Mouse (Mus musculus): ENCODE data around the gene Usp8. TPM values are rescaled to one million over a fixed set of nuclear protein-coding genes. Genes with fewer than 3 reads are reported as not detected.

Usp8 gene
- polyA plus RNA-seq, 1 experiment, result 9.7 TPM

GRCm38 (mm10) chr2:126772217-126772616 is 65.1 kb downstream of the Usp8 start:
- Histone ChIP-seq H3K4me1 (peaks cover 12% of the 10 kb centered on the region), H3K9me3 (peaks cover 8% of the 10 kb centered on the region; the same call in 1 of the 2 replicates), H3K4me3 (replicated peaks) (no peak overlapping the region), H3K36me3 (replicated peaks; ENCODE audit: low read length) (no peaks in the 10 kb centered on the region), H3K27me3 (replicated peaks) (peaks cover 12% of the 10 kb centered on the region)
- no peak for TF ChIP-seq GATA1 (IDR thresholded peaks at IDR 0.05; ENCODE audit: borderline replicate concordance, low read length)
- no peak for TF ChIP-seq FLI1 (IDR thresholded peaks at IDR 0.05; ENCODE audit: low read length)

- H3K9me3 ChIP-seq, result peaks cover 4% of the 10 kb centered on the region; the same call in 1 of the 2 replicates
- TF ChIP-seq GATA1 (IDR thresholded peaks at IDR 0.05; ENCODE audit: borderline replicate concordance, low read length) (no peak), FLI1 (IDR thresholded peaks at IDR 0.05; ENCODE audit: low read length) (no peak)
- no peak overlapping the region for H3K4me3 ChIP-seq (replicated peaks)
- peaks cover 4% of the 10 kb centered on the region; the same call in 1 of the 2 replicates for H3K4me1 ChIP-seq
- no peaks in the 10 kb centered on the region for H3K36me3 ChIP-seq (replicated peaks; ENCODE audit: low read length)
- H3K27me3 ChIP-seq (replicated peaks), result peaks cover 12% of the 10 kb centered on the region
These were observed 68.8 kb downstream of the Usp8 start for GRCm38 (mm10) chr2:126775951-126776350.

GRCm38 (mm10) chr2:126776416-126776815 is 69.3 kb downstream of the Usp8 start:
- Histone ChIP-seq H3K9me3 (peaks cover 4% of the 10 kb centered on the region; the same call in 1 of the 2 replicates), H3K27me3 (replicated peaks) (peaks cover 12% of the 10 kb centered on the region), H3K4me3 (replicated peaks) (no peak overlapping the region), H3K36me3 (replicated peaks; ENCODE audit: low read length) (no peaks in the 10 kb centered on the region), H3K4me1 (peaks cover 4% of the 10 kb centered on the region; the same call in 1 of the 2 replicates)
- TF ChIP-seq FLI1 (IDR thresholded peaks at IDR 0.05; ENCODE audit: low read length), result no peak

GRCm38 (mm10) chr2:126778806-126779205 is 71.7 kb downstream of the Usp8 start:
- peaks cover 10% of the 10 kb centered on the region for H3K27me3 ChIP-seq (replicated peaks)
- TF ChIP-seq GATA1 (IDR thresholded peaks at IDR 0.05; ENCODE audit: borderline replicate concordance, low read length) (no peak), FLI1 (IDR thresholded peaks at IDR 0.05; ENCODE audit: low read length) (no peak)
- peaks cover 4% of the 10 kb centered on the region; the same call in 1 of the 2 replicates for H3K9me3 ChIP-seq

GRCm38 (mm10) chr2:126780286-126780685 is 73.2 kb downstream of the Usp8 start:
- TF ChIP-seq GATA1 (IDR thresholded peaks at IDR 0.05; ENCODE audit: borderline replicate concordance, low read length), result no peak
- H3K4me3 ChIP-seq (replicated peaks), result no peak overlapping the region
- no peaks in the 10 kb centered on the region for H3K36me3 ChIP-seq (replicated peaks; ENCODE audit: low read length)
- peaks cover 5% of the 10 kb centered on the region; the same call in 1 of the 2 replicates for H3K9me3 ChIP-seq
- H3K27me3 ChIP-seq (replicated peaks), result peaks cover 10% of the 10 kb centered on the region
- H3K4me1 ChIP-seq, result peaks cover 3% of the 10 kb centered on the region; the same call in 1 of the 2 replicates

More at GRCm38 (mm10) chr2:126778806-126779205, 71.7 kb downstream of the Usp8 start:
- H3K4me1 ChIP-seq, result no peaks in the 10 kb centered on the region
- no peak overlapping the region for H3K4me3 ChIP-seq (replicated peaks)
- H3K36me3 ChIP-seq (replicated peaks; ENCODE audit: low read length), result no peaks in the 10 kb centered on the region

GRCm38 (mm10) chr2:126781478-126781877 is 74.3 kb downstream of the Usp8 start:
- H3K27me3 ChIP-seq (replicated peaks), result peaks cover 13% of the 10 kb centered on the region
- no peak overlapping the region for H3K4me3 ChIP-seq (replicated peaks)
- peaks cover 5% of the 10 kb centered on the region; the same call in 1 of the 2 replicates for H3K9me3 ChIP-seq
- peaks cover 3% of the 10 kb centered on the region; the same call in 1 of the 2 replicates for H3K4me1 ChIP-seq
- TF ChIP-seq FLI1 (IDR thresholded peaks at IDR 0.05; ENCODE audit: low read length), result no peak
- no peak for TF ChIP-seq GATA1 (IDR thresholded peaks at IDR 0.05; ENCODE audit: borderline replicate concordance, low read length)
- no peaks in the 10 kb centered on the region for H3K36me3 ChIP-seq (replicated peaks; ENCODE audit: low read length)

- no peak overlapping the region for H3K4me3 ChIP-seq (replicated peaks)
- H3K9me3 ChIP-seq, result peaks cover 5% of the 10 kb centered on the region; the same call in 1 of the 2 replicates
- H3K36me3 ChIP-seq (replicated peaks; ENCODE audit: low read length), result no peaks in the 10 kb centered on the region
- H3K4me1 ChIP-seq, result peaks cover 3% of the 10 kb centered on the region; the same call in 1 of the 2 replicates
- peaks cover 11% of the 10 kb centered on the region for H3K27me3 ChIP-seq (replicated peaks)
- TF ChIP-seq FLI1 (IDR thresholded peaks at IDR 0.05; ENCODE audit: low read length) (no peak), GATA1 (IDR thresholded peaks at IDR 0.05; ENCODE audit: borderline replicate concordance, low read length) (no peak)
These were observed 75.3 kb downstream of the Usp8 start for GRCm38 (mm10) chr2:126782433-126782832.

- TF ChIP-seq GATA1 (IDR thresholded peaks at IDR 0.05; ENCODE audit: borderline replicate concordance, low read length), result no peak
- TF ChIP-seq FLI1 (IDR thresholded peaks at IDR 0.05; ENCODE audit: low read length), result no peak
- no peaks in the 10 kb centered on the region for H3K36me3 ChIP-seq (replicated peaks; ENCODE audit: low read length)
- H3K27me3 ChIP-seq (replicated peaks), result peaks cover 11% of the 10 kb centered on the region
- peaks cover 5% of the 10 kb centered on the region; the same call in 1 of the 2 replicates for H3K9me3 ChIP-seq
- H3K4me1 ChIP-seq, result peaks cover 9% of the 10 kb centered on the region
- H3K4me3 ChIP-seq (replicated peaks), result no peak within 1 kb of the TSS
These were observed 76.2 kb downstream of the Usp8 start, which contains the start of gene Usp50 for GRCm38 (mm10) chr2:126783370-126783769. Gene Usp50, minus strand, starts transcription at chr2:126783470.

- H3K9me3 ChIP-seq, result peaks cover 5% of the 10 kb centered on the region; the same call in 1 of the 2 replicates
- TF ChIP-seq FLI1 (IDR thresholded peaks at IDR 0.05; ENCODE audit: low read length), result no peak
- H3K36me3 ChIP-seq (replicated peaks; ENCODE audit: low read length), result peaks cover 34% of the 10 kb centered on the region
- H3K4me3 ChIP-seq (replicated peaks), result no peak overlapping the region
- H3K27me3 ChIP-seq (replicated peaks), result peaks cover 5% of the 10 kb centered on the region
- H3K4me1 ChIP-seq, result peaks cover 9% of the 10 kb centered on the region
These were observed 80.7 kb downstream of the Usp8 start for GRCm38 (mm10) chr2:126787721-126788342.

GRCm38 (mm10) chr2:126792611-126793010 is 85.5 kb downstream of the Usp8 start:
- Histone ChIP-seq H3K4me3 (replicated peaks) (no peak overlapping the region), H3K9me3 (no peaks in the 10 kb centered on the region), H3K4me1 (peaks cover 6% of the 10 kb centered on the region), H3K36me3 (replicated peaks; ENCODE audit: low read length) (peaks cover 81% of the 10 kb centered on the region), H3K27me3 (replicated peaks) (no peaks in the 10 kb centered on the region)
- TF ChIP-seq GATA1 (IDR thresholded peaks at IDR 0.05; ENCODE audit: borderline replicate concordance, low read length) (no peak), FLI1 (IDR thresholded peaks at IDR 0.05; ENCODE audit: low read length) (no peak)
